Mouse (Mus musculus): ENCODE measurements around the gene Lman1l. TPM values are rescaled to one million over a fixed set of nuclear protein-coding genes. Genes with fewer than 3 reads are reported as not detected.

Lman1l gene
- polyA plus RNA-seq, 1 experiment from 2014 or later, result not detected

- Histone ChIP-seq H3K9ac (ENCODE audit: low read length) (no peak overlapping the region), H3K4me3 (ENCODE audit: low read depth, low read length) (no peak overlapping the region), H3K36me3 (ENCODE audit: control insufficient read depth, insufficient read depth, low read length) (no peaks in the 10 kb centered on the region), H3K4me2 (replicated peaks; ENCODE audit: low read depth) (no peak overlapping the region), H3K9me3 (ENCODE audit: control insufficient read depth, low read length) (no peaks in the 10 kb centered on the region), H3K27me3 (ENCODE audit: control insufficient read depth, insufficient read depth, low read length) (no peaks in the 10 kb centered on the region), H3K27ac (replicated peaks) (no peak overlapping the region), H3K4me1 (replicated peaks; ENCODE audit: control insufficient read depth, insufficient read depth) (no peaks in the 10 kb centered on the region)
- WGBS, result 65% methylated on average over 7 of the region's 7 CpGs
- DNase-seq (ENCODE audit: low spot score) (no peak), ATAC-seq (ENCODE audit: low FRiP score, low TSS enrichment) (no peak)
- TF ChIP-seq EP300 (optimal IDR thresholded peaks at IDR 0.05) (no peak), CTCF (IDR thresholded peaks at IDR 0.05; ENCODE audit: low read depth) (no peak)
Measured at GRCm38 (mm10) chr9:57612587-57612986, 8.0 kb downstream of the Lman1l start.

GRCm38 (mm10) chr9:57610359-57610826 is 10.2 kb downstream of the Lman1l start:
- no peak for DNase-seq (ENCODE audit: low spot score)
- Histone ChIP-seq H3K4me1 (replicated peaks; ENCODE audit: control insufficient read depth, insufficient read depth) (no peaks in the 10 kb centered on the region), H3K9me3 (ENCODE audit: control insufficient read depth, low read length) (no peaks in the 10 kb centered on the region), H3K4me2 (replicated peaks; ENCODE audit: low read depth) (no peak overlapping the region), H3K27me3 (ENCODE audit: control insufficient read depth, insufficient read depth, low read length) (peaks cover 3% of the 10 kb centered on the region; the same call in 1 of the 2 replicates), H3K27ac (replicated peaks) (no peak overlapping the region), H3K4me3 (ENCODE audit: low read depth, low read length) (no peak overlapping the region), H3K36me3 (ENCODE audit: control insufficient read depth, insufficient read depth, low read length) (no peaks in the 10 kb centered on the region), H3K9ac (ENCODE audit: low read length) (no peak overlapping the region)
- ATAC-seq (ENCODE audit: low FRiP score, low TSS enrichment), result no peak
- 57% methylated on average over 3 of the region's 3 CpGs for WGBS
- TF ChIP-seq CTCF (IDR thresholded peaks at IDR 0.05; ENCODE audit: low read depth) (no peak), EP300 (optimal IDR thresholded peaks at IDR 0.05) (no peak)

GRCm38 (mm10) chr9:57609803-57610202 is 10.8 kb downstream of the Lman1l start:
- 59% methylated on average over 3 of the region's 3 CpGs for WGBS
- no peak overlapping the region for H3K4me2 ChIP-seq (replicated peaks; ENCODE audit: low read depth)
- no peak for ATAC-seq (ENCODE audit: low FRiP score, low TSS enrichment)
- no peaks in the 10 kb centered on the region for H3K36me3 ChIP-seq (ENCODE audit: control insufficient read depth, insufficient read depth, low read length)
- no peak for TF ChIP-seq CTCF (IDR thresholded peaks at IDR 0.05; ENCODE audit: low read depth)
- TF ChIP-seq EP300 (optimal IDR thresholded peaks at IDR 0.05), result no peak
- no peak for DNase-seq (ENCODE audit: low spot score)
- no peaks in the 10 kb centered on the region for H3K9me3 ChIP-seq (ENCODE audit: control insufficient read depth, low read length)
- H3K27me3 ChIP-seq (ENCODE audit: control insufficient read depth, insufficient read depth, low read length), result peaks cover 3% of the 10 kb centered on the region; the same call in 1 of the 2 replicates
- no peak overlapping the region for H3K9ac ChIP-seq (ENCODE audit: low read length)
- H3K4me1 ChIP-seq (replicated peaks; ENCODE audit: control insufficient read depth, insufficient read depth), result no peaks in the 10 kb centered on the region
- H3K27ac ChIP-seq (replicated peaks), result no peak overlapping the region
- H3K4me3 ChIP-seq (ENCODE audit: low read depth, low read length), result no peak overlapping the region

GRCm38 (mm10) chr9:57606139-57606851 is 14.3 kb downstream of the Lman1l start, which contains the start of gene Cplx3:
Gene Cplx3 (minus strand): TSS chr9:57606281.
- TF ChIP-seq EP300 (optimal IDR thresholded peaks at IDR 0.05) (no peak), CTCF (IDR thresholded peaks at IDR 0.05; ENCODE audit: low read depth) (peak; percentile 21; the same call in 1 of the 2 replicates)
- DNase-seq (ENCODE audit: low spot score) (peak; percentile 83), ATAC-seq (ENCODE audit: low FRiP score, low TSS enrichment) (peak; percentile 83)
- Histone ChIP-seq H3K9ac (ENCODE audit: low read length) (no peak within 1 kb of the TSS), H3K4me1 (replicated peaks; ENCODE audit: control insufficient read depth, insufficient read depth) (no peaks in the 10 kb centered on the region), H3K4me3 (ENCODE audit: low read depth, low read length) (no peak within 1 kb of the TSS), H3K27ac (replicated peaks) (no peak within 1 kb of the TSS), H3K27me3 (ENCODE audit: control insufficient read depth, insufficient read depth, low read length) (peaks cover 3% of the 10 kb centered on the region; the same call in 1 of the 2 replicates), H3K9me3 (ENCODE audit: control insufficient read depth, low read length) (no peaks in the 10 kb centered on the region), H3K4me2 (replicated peaks; ENCODE audit: low read depth) (no peak within 1 kb of the TSS), H3K36me3 (ENCODE audit: control insufficient read depth, insufficient read depth, low read length) (no peaks in the 10 kb centered on the region)
- WGBS, result 10% methylated on average over 24 of the region's 24 CpGs

GRCm38 (mm10) chr9:57605503-57605902 is 15.1 kb downstream of the Lman1l start:
- Histone ChIP-seq H3K27me3 (ENCODE audit: control insufficient read depth, insufficient read depth, low read length) (peaks cover 3% of the 10 kb centered on the region; the same call in 1 of the 2 replicates), H3K9ac (ENCODE audit: low read length) (no peak overlapping the region), H3K36me3 (ENCODE audit: control insufficient read depth, insufficient read depth, low read length) (no peaks in the 10 kb centered on the region), H3K4me2 (replicated peaks; ENCODE audit: low read depth) (no peak overlapping the region), H3K4me3 (ENCODE audit: low read depth, low read length) (no peak overlapping the region), H3K4me1 (replicated peaks; ENCODE audit: control insufficient read depth, insufficient read depth) (no peaks in the 10 kb centered on the region), H3K27ac (replicated peaks) (no peak overlapping the region), H3K9me3 (ENCODE audit: control insufficient read depth, low read length) (no peaks in the 10 kb centered on the region)
- TF ChIP-seq EP300 (optimal IDR thresholded peaks at IDR 0.05), result no peak
- TF ChIP-seq CTCF (IDR thresholded peaks at IDR 0.05; ENCODE audit: low read depth), result no peak
- 18% methylated on average over 9 of the region's 9 CpGs for WGBS
- DNase-seq (ENCODE audit: low spot score) (no peak), ATAC-seq (ENCODE audit: low FRiP score, low TSS enrichment) (no peak)

- DNase-seq (ENCODE audit: low spot score) (no peak), ATAC-seq (ENCODE audit: low FRiP score, low TSS enrichment) (no peak)
- Histone ChIP-seq H3K27ac (replicated peaks) (no peak overlapping the region), H3K36me3 (ENCODE audit: control insufficient read depth, insufficient read depth, low read length) (no peaks in the 10 kb centered on the region), H3K9me3 (ENCODE audit: control insufficient read depth, low read length) (no peaks in the 10 kb centered on the region), H3K4me2 (replicated peaks; ENCODE audit: low read depth) (no peak overlapping the region), H3K4me1 (replicated peaks; ENCODE audit: control insufficient read depth, insufficient read depth) (no peaks in the 10 kb centered on the region), H3K4me3 (ENCODE audit: low read depth, low read length) (no peak overlapping the region), H3K9ac (ENCODE audit: low read length) (no peak overlapping the region), H3K27me3 (ENCODE audit: control insufficient read depth, insufficient read depth, low read length) (peaks cover 3% of the 10 kb centered on the region; the same call in 1 of the 2 replicates)
- no peak for TF ChIP-seq CTCF (IDR thresholded peaks at IDR 0.05; ENCODE audit: low read depth)
- TF ChIP-seq EP300 (optimal IDR thresholded peaks at IDR 0.05), result no peak
- 83% methylated on average over 4 of the region's 4 CpGs for WGBS
Measured at GRCm38 (mm10) chr9:57604875-57605274, 15.7 kb downstream of the Lman1l start.
